ENCODE assay signal across 8 mouse cellular contexts in genomic region chr4:136755364-136755811, GRCm38 (mm10).
DNase-seq lines count a peak whose midpoint lies in the region; ATAC-seq and TF ChIP-seq lines count a peak whose summit lies in the region.

No protein-coding gene starts in this region.

- no peaks in the 10 kb centered on the region for H3K9me3 ChIP-seq in embryonic facial prominence, embryonic 13.5 days
- no peaks in the 10 kb centered on the region for H3K9me3 ChIP-seq in hindbrain, embryonic 16.5 days (ENCODE audit: control insufficient read depth, low read length)
- no peaks in the 10 kb centered on the region for H3K9me3 ChIP-seq in liver, postnatal 0 days (ENCODE audit: low read length)

- H3K4me3 ChIP-seq in embryonic facial prominence, embryonic 13.5 days = peak overlapping the region; percentile 32
- peak overlapping the region; percentile 13 for H3K4me3 ChIP-seq in hindbrain, embryonic 16.5 days (ENCODE audit: low read length)
- peak overlapping the region; percentile 31 for H3K4me3 ChIP-seq in liver, postnatal 0 days (ENCODE audit: low read depth, low read length)

- peak overlapping the region; percentile 64 for H3K9ac ChIP-seq in embryonic facial prominence, embryonic 13.5 days
- H3K9ac ChIP-seq in hindbrain, embryonic 16.5 days (ENCODE audit: low read depth, low read length) = peak overlapping the region; percentile 57
- H3K9ac ChIP-seq in liver, postnatal 0 days (replicated peaks) = no peak overlapping the region

- peaks cover 11% of the 10 kb centered on the region for H3K36me3 ChIP-seq in embryonic facial prominence, embryonic 13.5 days
- no peaks in the 10 kb centered on the region for H3K36me3 ChIP-seq in hindbrain, embryonic 16.5 days (ENCODE audit: control insufficient read depth, insufficient read depth, low read length)
- H3K36me3 ChIP-seq in liver, postnatal 0 days (replicated peaks; ENCODE audit: insufficient read depth, low read length) = no peaks in the 10 kb centered on the region

- H3K4me1 ChIP-seq in embryonic facial prominence, embryonic 13.5 days = peaks cover 51% of the 10 kb centered on the region
- peaks cover 55% of the 10 kb centered on the region for H3K4me1 ChIP-seq in hindbrain, embryonic 16.5 days (ENCODE audit: control insufficient read depth, insufficient read depth, low read depth, low read length)
- H3K4me1 ChIP-seq in liver, postnatal 0 days (ENCODE audit: insufficient read depth) = 0 out of 2 replicates have a peak, but pooled peaks cover 3% of the 10 kb centered on the region

- WGBS in embryonic facial prominence, embryonic 13.5 days = 1% methylated on average over 31 of the region's 31 CpGs
- WGBS in hindbrain, embryonic 16.5 days = under 1% methylated on average over 31 of the region's 31 CpGs
- WGBS in liver, postnatal 0 days (ENCODE audit: insufficient replicate concordance) = 2% methylated on average over 31 of the region's 31 CpGs

- peak; percentile 46 to 60 for DNase-seq in left cerebral cortex, adult 18-20 months (ENCODE audit: low spot score in 2 of 2)
- DNase-seq in left cerebral cortex, adult 11 months (ENCODE audit: low spot score) = no peak
- peak; percentile 27 for DNase-seq in liver, postnatal 0 days
- peak; percentile 55 for DNase-seq in right cerebral cortex, postnatal 14 days
- DNase-seq in adrenal gland, adult 2 months = no peak

- TF ChIP-seq EP300 in liver, postnatal 0 days (IDR thresholded peaks at IDR 0.05; ENCODE audit: low read depth) = no peak

- peak; percentile 56; the same call in 1 of the 2 replicates for ATAC-seq in embryonic facial prominence, embryonic 13.5 days (ENCODE audit: insufficient number of reproducible peaks, insufficient read depth, low FRiP score, low TSS enrichment, low read depth)
- ATAC-seq in hindbrain, embryonic 16.5 days = peak; percentile 65
- no peak for ATAC-seq in liver, postnatal 0 days
- no peak for ATAC-seq in inflammation-experienced regulatory T-cells, adult 6 months

- H3K4me2 ChIP-seq in embryonic facial prominence, embryonic 13.5 days = peak overlapping the region; percentile 65
- peak overlapping the region; percentile 52 for H3K4me2 ChIP-seq in hindbrain, embryonic 16.5 days (ENCODE audit: low read length)
- H3K4me2 ChIP-seq in liver, postnatal 0 days (ENCODE audit: low read depth, low read length) = peak overlapping the region; percentile 58

- peaks cover 14% of the 10 kb centered on the region for H3K27me3 ChIP-seq in embryonic facial prominence, embryonic 13.5 days
- H3K27me3 ChIP-seq in hindbrain, embryonic 16.5 days (replicated peaks; ENCODE audit: control insufficient read depth, insufficient read depth, low read length) = no peaks in the 10 kb centered on the region
- H3K27me3 ChIP-seq in liver, postnatal 0 days (ENCODE audit: insufficient read depth, low read length) = peaks cover 14% of the 10 kb centered on the region; the same call in 1 of the 2 replicates

- TF ChIP-seq CTCF in liver, postnatal 0 days (IDR thresholded peaks at IDR 0.05; ENCODE audit: low read depth) = no peak

- peak overlapping the region; percentile 66 for H3K27ac ChIP-seq in embryonic facial prominence, embryonic 13.5 days
- H3K27ac ChIP-seq in hindbrain, embryonic 16.5 days (ENCODE audit: low read depth, low read length) = peak overlapping the region; percentile 81
- H3K27ac ChIP-seq in liver, postnatal 0 days (ENCODE audit: low read depth) = no peak overlapping the region

Comparison
In these comparisons a context has a peak if more than half of its experiments do, and no peak if none do; other contexts are left out.
1. DNase-seq: peak in left cerebral cortex, adult 18-20 months (2 of 2), liver, postnatal 0 days (single experiment) and right cerebral cortex, postnatal 14 days (single experiment); none in left cerebral cortex, adult 11 months (single experiment) and adrenal gland, adult 2 months (single experiment).
2. ATAC-seq: peak in embryonic facial prominence, embryonic 13.5 days (single experiment) and hindbrain, embryonic 16.5 days (single experiment); none in liver, postnatal 0 days (single experiment) and inflammation-experienced regulatory T-cells, adult 6 months (single experiment).
3. Peak in every context shown above with its lines, with median percentiles within 50 percentile points of each other: H3K4me2 ChIP-seq and H3K4me3 ChIP-seq.